Mouse (Mus musculus) hindbrain, embryonic 11.5 days (tissue): ENCODE measurements around the gene Vps11. TPM values are rescaled to one million over a fixed set of nuclear protein-coding genes. Genes with fewer than 3 reads are reported as not detected.

Source experiments
- ATAC-seq: fragments of 200-750 bp; cut with Nextera tagmentation; 2 replicates; pipeline ENCODE4 v1.8.0; 2017; ENCODE audit warnings: mild to moderate bottlenecking, moderate TSS enrichment, moderate library complexity; ENCODE audit not compliant: low FRiP score
- DNase-seq: peaks from one replicate; pipeline ENCODE4 v3.0.0-alpha.2; 2015; ENCODE audit warnings: low spot score
- H3K27ac ChIP-seq: fragments of 300-500 bp; sonication (generic); 2 replicates; pipeline ENCODE4 v1.5.1; 2014; ENCODE audit warnings: mild to moderate bottlenecking, low read depth, low read length
- H3K27me3 ChIP-seq: fragments of 300-500 bp; sonication (generic); 2 replicates; pipeline ENCODE4 v1.6.1; 2014; ENCODE audit warnings: mild to moderate bottlenecking, low read length, moderate library complexity, mixed read lengths; ENCODE audit not compliant: control insufficient read depth, insufficient read depth
- H3K36me3 ChIP-seq: fragments of 300-500 bp; sonication (generic); 2 replicates; pipeline ENCODE4 v1.6.1; 2014; ENCODE audit warnings: mild to moderate bottlenecking, low read length, moderate library complexity, mixed read lengths; ENCODE audit not compliant: control insufficient read depth, insufficient read depth
- H3K4me1 ChIP-seq: fragments of 300-500 bp; sonication (generic); replicated peaks from 2 replicates; pipeline ENCODE4 v1.6.1; 2014; ENCODE audit warnings: low read length, mixed read lengths; ENCODE audit not compliant: control insufficient read depth, insufficient read depth
- H3K4me2 ChIP-seq: fragments of 300-500 bp; sonication (generic); replicated peaks from 2 replicates; pipeline ENCODE4 v1.6.1; 2014; ENCODE audit warnings: mild to moderate bottlenecking, low read depth, low read length
- H3K4me3 ChIP-seq: fragments of 300-500 bp; sonication (generic); 2 replicates; pipeline ENCODE4 v1.5.1; 2014; ENCODE audit warnings: low read depth, low read length
- H3K9ac ChIP-seq: fragments of 300-500 bp; sonication (generic); 2 replicates; pipeline ENCODE4 v1.6.1; 2014; ENCODE audit warnings: low read depth, low read length
- H3K9me3 ChIP-seq: fragments of 300-500 bp; sonication (generic); 2 replicates; pipeline ENCODE4 v1.6.1; 2016; ENCODE audit warnings: low read length; ENCODE audit not compliant: control insufficient read depth
- WGBS: fragments of 180-500 bp; shearing (Covaris S2); extraction: QIAGEN DNeasy Blood & Tissue Kit; methylation state at CpG from one replicate; pipeline ENCODE4 v1.1.7; 2014; 5-methylcytosine and 5-hydroxymethylcytosine counted together
- polyA plus RNA-seq: library from polyadenylated mRNA; unstranded; fragments of >200 nt; fragmentation: Nextera tagmentation; extraction: Ambion mirVana; gene quantifications from 2 replicates; pipeline ENCODE4 v1.2.1, GENCODE M21; 2014

Vps11 gene
- polyA plus RNA-seq, 1 experiment from 2014 or later: 23.4 TPM

DNA sequence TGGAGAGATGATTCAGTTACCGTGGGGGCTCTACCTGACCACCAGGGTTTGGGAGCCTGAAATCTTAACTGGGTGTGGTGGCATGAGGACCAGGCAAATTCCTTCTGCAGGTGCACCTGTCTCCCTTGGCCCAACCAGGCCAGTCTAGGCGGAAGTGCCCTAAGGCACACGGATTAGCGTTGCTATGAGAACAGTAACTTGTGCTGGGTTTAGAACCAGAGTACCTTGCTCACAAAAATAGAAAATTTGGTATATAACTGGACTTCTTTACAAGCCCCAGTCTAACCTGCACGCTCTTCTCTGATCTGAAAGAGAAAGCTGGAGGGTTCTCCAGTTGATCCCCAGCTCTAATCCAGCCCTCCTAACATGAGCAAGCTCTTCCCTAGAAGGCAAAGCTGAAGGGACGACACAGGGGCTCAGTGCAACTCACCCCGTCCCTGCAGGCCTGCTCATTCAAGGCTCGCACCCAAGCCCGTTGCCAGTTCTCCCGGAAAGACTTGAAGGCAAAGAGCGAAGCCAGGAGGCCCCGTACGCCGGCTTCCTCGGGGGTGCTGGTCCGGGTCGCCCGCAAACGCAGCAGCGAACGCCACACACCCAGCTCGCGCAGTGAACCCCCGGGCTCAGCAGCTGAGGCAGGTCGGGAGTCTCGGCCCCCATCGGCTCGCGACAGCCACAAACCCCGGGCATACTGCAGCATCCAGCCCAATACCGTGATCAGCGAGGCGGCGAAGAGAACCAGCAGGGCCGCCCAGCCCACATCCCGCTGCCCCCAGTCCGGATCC is 42.2 kb downstream of the Vps11 start:
- DNase-seq: peak; percentile 55
- Histone ChIP-seq H3K27ac (peak overlapping the region; percentile 72), H3K36me3 (peaks cover 6% of the 10 kb centered on the region), H3K4me3 (peak overlapping the region; percentile 95), H3K27me3 (no peaks in the 10 kb centered on the region), H3K9me3 (no peaks in the 10 kb centered on the region), H3K4me2 (peak overlapping the region; percentile 95), H3K4me1 (peaks cover 12% of the 10 kb centered on the region; the same call in 1 of the 2 replicates), H3K9ac (peak overlapping the region; percentile 94)
- peak; percentile 25; the same call in 1 of the 2 replicates for ATAC-seq
- 3% methylated on average over 36 of the region's 37 CpGs for WGBS

DNA sequence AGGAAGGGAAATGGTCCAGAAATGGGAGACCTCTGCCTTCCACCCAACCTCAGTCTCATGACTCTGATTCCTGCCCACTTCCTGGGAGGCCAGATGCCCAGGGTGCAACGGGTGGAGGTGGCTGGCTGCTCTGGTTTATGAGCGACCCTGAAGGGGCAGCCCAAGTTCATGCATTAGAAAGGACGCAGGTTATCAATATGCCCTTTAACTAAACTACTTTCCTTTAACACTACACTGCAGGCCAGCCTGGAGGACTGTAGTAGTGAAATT is 42.7 kb downstream of the Vps11 start:
- peak overlapping the region; percentile 94 for H3K9ac ChIP-seq
- DNase-seq (no peak), ATAC-seq (no peak)
- 38% methylated on average over 3 of the region's 3 CpGs for WGBS
- no peaks in the 10 kb centered on the region for H3K9me3 ChIP-seq
- H3K4me1 ChIP-seq: peaks cover 12% of the 10 kb centered on the region; the same call in 1 of the 2 replicates
- peak overlapping the region; percentile 95 for H3K4me3 ChIP-seq
- no peaks in the 10 kb centered on the region for H3K27me3 ChIP-seq
- H3K4me2 ChIP-seq: peak overlapping the region; percentile 95
- H3K36me3 ChIP-seq: peaks cover 6% of the 10 kb centered on the region
- no peak overlapping the region for H3K27ac ChIP-seq

GRCm38 (mm10) chr9:44318076-44318825 is 43.2 kb downstream of the Vps11 start:
- Histone ChIP-seq H3K4me3 (peak overlapping the region; percentile 95), H3K27ac (no peak overlapping the region), H3K4me1 (peaks cover 12% of the 10 kb centered on the region; the same call in 1 of the 2 replicates), H3K4me2 (peak overlapping the region; percentile 95), H3K9ac (peak overlapping the region; percentile 94; the same call in 1 of the 2 replicates), H3K27me3 (no peaks in the 10 kb centered on the region), H3K36me3 (peaks cover 6% of the 10 kb centered on the region), H3K9me3 (no peaks in the 10 kb centered on the region)
- WGBS: 63% methylated on average over 5 of the region's 5 CpGs
- ATAC-seq (no peak), DNase-seq (no peak)

DNA sequence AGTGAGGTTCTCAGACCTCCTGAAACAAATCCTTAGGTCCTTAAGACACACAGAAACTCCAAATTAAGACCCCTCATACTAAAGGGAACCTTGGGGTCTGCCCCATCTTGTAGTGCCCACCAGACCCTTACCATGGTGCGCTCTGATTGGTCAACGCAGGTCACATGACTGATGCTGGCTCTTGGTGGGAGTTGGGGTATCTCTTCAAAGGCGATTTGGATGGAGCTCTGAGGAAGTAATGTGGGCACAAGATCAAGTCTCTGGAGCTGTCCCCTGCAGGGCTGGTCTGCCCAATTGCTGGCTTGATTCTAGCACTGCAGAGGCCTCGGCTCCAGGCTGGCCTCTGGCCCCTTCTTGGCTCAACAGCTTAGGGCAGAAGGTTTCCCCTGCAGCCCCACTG is 44.0 kb downstream of the Vps11 start:
- H3K9me3 ChIP-seq: no peaks in the 10 kb centered on the region
- peaks cover 12% of the 10 kb centered on the region; the same call in 1 of the 2 replicates for H3K4me1 ChIP-seq
- peaks cover 6% of the 10 kb centered on the region for H3K36me3 ChIP-seq
- no peak overlapping the region for H3K4me2 ChIP-seq
- no peak overlapping the region for H3K27ac ChIP-seq
- 74% methylated on average over 4 of the region's 4 CpGs for WGBS
- no peak for ATAC-seq
- no peaks in the 10 kb centered on the region for H3K27me3 ChIP-seq
- DNase-seq: no peak
- no peak overlapping the region for H3K4me3 ChIP-seq
- no peak overlapping the region for H3K9ac ChIP-seq

DNA sequence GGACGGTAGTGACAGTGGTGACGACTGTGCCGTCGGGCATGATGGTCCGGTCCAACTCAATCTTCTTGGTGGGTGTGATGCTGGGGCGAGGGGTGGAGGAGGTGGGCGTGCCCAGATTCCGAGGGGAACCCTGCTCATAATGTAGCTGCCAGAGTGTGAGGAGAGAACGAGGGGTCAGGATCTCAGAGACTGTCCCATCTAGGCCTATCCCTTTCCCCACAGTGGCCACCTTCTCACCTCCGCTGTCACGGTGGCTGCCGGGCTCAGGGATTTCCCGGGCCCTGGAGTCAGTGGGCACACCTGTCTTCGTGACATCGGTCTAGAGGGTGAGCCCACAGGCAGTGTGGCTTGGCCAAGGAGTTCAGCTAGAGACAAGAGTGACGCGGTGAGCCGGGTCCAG is 46.6 kb downstream of the Vps11 start:
- Histone ChIP-seq H3K4me3 (no peak overlapping the region), H3K4me2 (no peak overlapping the region), H3K36me3 (peaks cover 6% of the 10 kb centered on the region), H3K27me3 (no peaks in the 10 kb centered on the region), H3K4me1 (peaks cover 11% of the 10 kb centered on the region), H3K27ac (no peak overlapping the region), H3K9me3 (no peaks in the 10 kb centered on the region), H3K9ac (no peak overlapping the region)
- ATAC-seq (no peak), DNase-seq (no peak)
- WGBS: 96% methylated on average over 14 of the region's 18 CpGs

DNA sequence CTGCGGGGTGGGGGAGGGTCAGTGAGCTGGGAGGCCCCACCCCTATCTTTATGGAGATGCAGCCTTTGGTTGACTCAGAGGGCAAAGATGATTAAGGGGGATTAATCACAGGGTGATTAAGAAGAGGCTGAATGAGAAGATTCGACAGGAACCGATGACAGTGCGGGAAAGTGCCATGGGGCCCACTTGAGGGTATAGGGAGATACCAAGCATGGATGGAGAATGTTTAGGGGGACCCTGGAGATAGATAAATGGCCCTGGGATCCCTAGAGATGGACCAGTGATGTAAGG is 47.3 kb downstream of the Vps11 start:
- ATAC-seq: no peak
- H3K4me1 ChIP-seq: peaks cover 10% of the 10 kb centered on the region
- no peaks in the 10 kb centered on the region for H3K27me3 ChIP-seq
- H3K9ac ChIP-seq: no peak overlapping the region
- no peak overlapping the region for H3K27ac ChIP-seq
- no peak overlapping the region for H3K4me3 ChIP-seq
- WGBS: 69% methylated on average over 4 of the region's 4 CpGs
- H3K9me3 ChIP-seq: no peaks in the 10 kb centered on the region
- H3K4me2 ChIP-seq: no peak overlapping the region
- no peak for DNase-seq
- peaks cover 6% of the 10 kb centered on the region for H3K36me3 ChIP-seq

DNA sequence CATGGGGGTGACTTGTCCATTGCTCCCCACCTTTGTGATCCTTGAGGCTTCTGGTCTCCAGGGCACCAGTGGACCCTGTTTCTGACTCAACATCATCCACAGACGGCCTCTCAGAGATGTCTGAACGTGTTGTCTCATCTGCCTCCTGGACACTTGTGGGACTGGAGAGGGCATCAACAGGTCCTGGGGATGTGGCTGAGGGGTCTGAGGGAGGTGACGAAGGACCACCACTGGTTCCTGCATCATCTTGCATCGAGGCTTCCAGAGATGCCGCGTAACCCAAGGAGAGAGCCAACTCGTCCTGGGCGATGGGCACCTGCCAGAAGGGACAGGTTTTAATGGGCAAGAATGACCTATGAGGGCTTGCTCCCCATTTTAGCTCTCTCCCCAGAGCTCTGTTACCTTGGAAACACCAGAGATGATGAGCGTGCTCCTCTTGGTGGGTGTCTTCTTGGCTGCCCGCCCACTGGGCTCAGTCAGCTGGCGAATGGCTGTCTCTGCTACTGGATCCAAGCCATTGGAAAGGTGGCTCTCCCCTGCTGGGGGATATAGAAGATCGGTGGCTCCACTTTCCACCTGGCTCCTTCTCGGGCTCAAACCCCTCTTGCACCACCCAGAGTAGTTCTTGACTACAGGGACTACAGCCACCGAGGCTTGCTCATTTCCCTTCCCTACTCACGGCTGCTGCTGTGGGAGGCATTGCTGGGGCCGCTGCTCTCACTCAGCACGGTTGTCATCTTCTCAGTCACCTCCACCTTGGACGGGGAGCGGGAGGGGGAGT is 47.8 kb downstream of the Vps11 start:
- no peak for DNase-seq
- Histone ChIP-seq H3K4me2 (no peak overlapping the region), H3K27ac (no peak overlapping the region), H3K9ac (no peak overlapping the region), H3K4me3 (no peak overlapping the region), H3K9me3 (no peaks in the 10 kb centered on the region), H3K27me3 (no peaks in the 10 kb centered on the region), H3K4me1 (peaks cover 5% of the 10 kb centered on the region), H3K36me3 (peaks cover 6% of the 10 kb centered on the region)
- 77% methylated on average over 19 of the region's 19 CpGs for WGBS
- ATAC-seq: no peak

DNA sequence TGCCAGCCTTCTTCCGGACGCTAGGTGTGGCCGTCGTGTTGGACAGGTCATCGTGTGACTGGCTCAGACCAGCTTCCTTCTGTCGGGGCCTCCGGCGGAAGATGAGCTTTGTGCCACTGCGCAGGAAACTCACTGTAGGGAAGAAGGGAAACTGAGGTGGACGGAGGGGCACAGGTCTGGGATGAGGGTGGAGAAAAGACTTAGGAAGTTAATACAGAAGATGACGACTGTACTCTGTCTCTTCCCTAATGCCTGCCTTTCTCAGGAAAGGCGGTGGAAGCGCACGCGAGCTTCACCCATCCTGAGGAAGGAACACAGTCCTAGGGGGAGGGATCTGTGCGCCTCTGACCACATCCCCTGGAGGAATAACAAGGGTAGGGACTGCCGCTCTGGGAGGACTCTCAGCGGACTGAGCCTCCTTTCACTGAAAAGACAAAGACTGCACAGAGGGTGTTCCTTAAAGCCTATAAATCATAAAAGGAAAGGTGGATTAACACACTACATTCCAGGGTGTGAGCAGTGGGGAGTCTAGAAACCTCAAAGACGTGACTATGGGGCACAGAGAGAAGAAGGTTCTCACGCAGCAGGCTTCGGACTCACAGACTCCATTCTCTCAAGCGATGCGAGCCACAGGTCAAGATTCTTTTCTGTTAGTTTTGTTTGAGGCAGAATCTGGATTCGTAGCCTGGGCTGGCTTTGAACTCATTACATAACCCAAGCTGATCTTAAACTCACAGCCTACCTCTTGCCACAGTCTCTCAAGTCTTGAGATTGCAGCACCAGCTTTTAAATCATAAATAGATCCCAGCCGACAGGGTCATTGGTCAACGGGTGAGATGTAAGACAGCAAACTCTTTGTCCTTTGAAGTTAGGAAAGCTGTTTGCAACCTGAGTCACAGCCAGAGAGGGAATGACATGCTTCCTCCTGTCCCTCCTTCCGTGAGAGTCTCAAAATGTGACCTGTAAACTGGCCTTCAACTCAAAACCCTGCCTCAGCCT is 50.0 kb downstream of the Vps11 start:
- Histone ChIP-seq H3K4me3 (no peak overlapping the region), H3K4me2 (no peak overlapping the region), H3K27ac (no peak overlapping the region), H3K9me3 (no peaks in the 10 kb centered on the region), H3K4me1 (peaks cover 2% of the 10 kb centered on the region; the same call in 1 of the 2 replicates), H3K27me3 (no peaks in the 10 kb centered on the region), H3K36me3 (peaks cover 6% of the 10 kb centered on the region), H3K9ac (0 out of 2 replicates have a peak overlapping the region, but pooled peaks have one; percentile 15)
- ATAC-seq (no peak), DNase-seq (no peak)
- WGBS: 6% methylated on average over 27 of the region's 27 CpGs
